Mouse (Mus musculus): Measurements from ENCODE around the gene Ppp5c. TPM values are rescaled to one million over a fixed set of nuclear protein-coding genes. Genes with fewer than 3 reads are reported as not detected.

Ppp5c gene
- polyA plus RNA-seq, 1 experiment from 2014 or later, result 142 TPM

GRCm38 (mm10) chr7:17023701-17024100, 4.0 kb downstream of the Ppp5c start:
- Histone ChIP-seq H3K4me1 (peaks cover 27% of the 10 kb centered on the region), H3K4me3 (peak overlapping the region; percentile 9; the same call in 1 of the 2 replicates), H3K36me3 (peaks cover 75% of the 10 kb centered on the region), H3K9me3 (replicated peaks) (no peaks in the 10 kb centered on the region), H3K27ac (replicated peaks) (no peak overlapping the region), H3K27me3 (ENCODE audit: low read depth, poor library complexity, severe bottlenecking) (no peaks in the 10 kb centered on the region)
- DNase-seq (ENCODE audit: low spot score), result no peak
- WGBS, result 93% methylated on average over 4 of the region's 4 CpGs

- no peak for DNase-seq (ENCODE audit: low spot score)
- 98% methylated on average over 15 of the region's 15 CpGs for WGBS
- H3K27me3 ChIP-seq (ENCODE audit: low read depth, poor library complexity, severe bottlenecking), result no peaks in the 10 kb centered on the region
- no peak overlapping the region for H3K4me3 ChIP-seq
- no peak overlapping the region for H3K27ac ChIP-seq (replicated peaks)
- H3K4me1 ChIP-seq, result peaks cover 22% of the 10 kb centered on the region
- no peaks in the 10 kb centered on the region for H3K9me3 ChIP-seq (replicated peaks)
- H3K36me3 ChIP-seq, result peaks cover 87% of the 10 kb centered on the region
Measured at GRCm38 (mm10) chr7:17022176-17022575, 5.5 kb downstream of the Ppp5c start.

GRCm38 (mm10) chr7:17019426-17020166, 8.1 kb downstream of the Ppp5c start:
- DNase-seq (ENCODE audit: low spot score), result no peak
- H3K4me3 ChIP-seq, result no peak overlapping the region
- no peak overlapping the region for H3K27ac ChIP-seq (replicated peaks)
- H3K4me1 ChIP-seq, result no peaks in the 10 kb centered on the region
- no peaks in the 10 kb centered on the region for H3K9me3 ChIP-seq (replicated peaks)
- no peaks in the 10 kb centered on the region for H3K27me3 ChIP-seq (ENCODE audit: low read depth, poor library complexity, severe bottlenecking)
- WGBS, result 92% methylated on average over 7 of the region's 7 CpGs
- peaks cover 97% of the 10 kb centered on the region for H3K36me3 ChIP-seq

- no peaks in the 10 kb centered on the region for H3K27me3 ChIP-seq (ENCODE audit: low read depth, poor library complexity, severe bottlenecking)
- no peaks in the 10 kb centered on the region for H3K9me3 ChIP-seq (replicated peaks)
- H3K4me3 ChIP-seq, result no peak overlapping the region
- H3K27ac ChIP-seq (replicated peaks), result no peak overlapping the region
- no peak for DNase-seq (ENCODE audit: low spot score)
- H3K4me1 ChIP-seq, result no peaks in the 10 kb centered on the region
- H3K36me3 ChIP-seq, result peaks cover 97% of the 10 kb centered on the region
- WGBS, result 92% methylated on average over 2 of the region's 2 CpGs
Measured at GRCm38 (mm10) chr7:17017921-17018320, 9.8 kb downstream of the Ppp5c start.

GRCm38 (mm10) chr7:17017036-17017435, 10.7 kb downstream of the Ppp5c start:
- no peaks in the 10 kb centered on the region for H3K4me1 ChIP-seq
- DNase-seq (ENCODE audit: low spot score), result no peak
- no peaks in the 10 kb centered on the region for H3K27me3 ChIP-seq (ENCODE audit: low read depth, poor library complexity, severe bottlenecking)
- WGBS, result 91% methylated on average over 1 of the region's 1 CpGs
- peaks cover 97% of the 10 kb centered on the region for H3K36me3 ChIP-seq
- H3K27ac ChIP-seq (replicated peaks), result no peak overlapping the region
- H3K4me3 ChIP-seq, result no peak overlapping the region
- H3K9me3 ChIP-seq (replicated peaks), result no peaks in the 10 kb centered on the region

- WGBS, result 85% methylated on average over 6 of the region's 6 CpGs
- Histone ChIP-seq H3K27ac (replicated peaks) (no peak overlapping the region), H3K4me3 (no peak overlapping the region), H3K27me3 (ENCODE audit: low read depth, poor library complexity, severe bottlenecking) (no peaks in the 10 kb centered on the region), H3K9me3 (replicated peaks) (no peaks in the 10 kb centered on the region), H3K4me1 (no peaks in the 10 kb centered on the region), H3K36me3 (peaks cover 97% of the 10 kb centered on the region)
- no peak for DNase-seq (ENCODE audit: low spot score)
Measured at GRCm38 (mm10) chr7:17015381-17015780, 12.3 kb downstream of the Ppp5c start.

GRCm38 (mm10) chr7:17011909-17012590, 15.7 kb downstream of the Ppp5c start:
- DNase-seq (ENCODE audit: low spot score), result no peak
- no peaks in the 10 kb centered on the region for H3K27me3 ChIP-seq (ENCODE audit: low read depth, poor library complexity, severe bottlenecking)
- WGBS, result 95% methylated on average over 7 of the region's 7 CpGs
- H3K36me3 ChIP-seq, result peaks cover 100% of the 10 kb centered on the region
- no peak overlapping the region for H3K4me3 ChIP-seq
- H3K4me1 ChIP-seq, result no peaks in the 10 kb centered on the region
- H3K27ac ChIP-seq (replicated peaks), result no peak overlapping the region
- H3K9me3 ChIP-seq (replicated peaks), result no peaks in the 10 kb centered on the region

- 90% methylated on average over 5 of the region's 5 CpGs for WGBS
- peaks cover 100% of the 10 kb centered on the region for H3K36me3 ChIP-seq
- DNase-seq (ENCODE audit: low spot score), result no peak
- H3K27me3 ChIP-seq (ENCODE audit: low read depth, poor library complexity, severe bottlenecking), result no peaks in the 10 kb centered on the region
- H3K27ac ChIP-seq (replicated peaks), result no peak overlapping the region
- no peaks in the 10 kb centered on the region for H3K4me1 ChIP-seq
- no peaks in the 10 kb centered on the region for H3K9me3 ChIP-seq (replicated peaks)
- H3K4me3 ChIP-seq, result no peak overlapping the region
Measured at GRCm38 (mm10) chr7:17010010-17010347, 17.7 kb downstream of the Ppp5c start.

- no peaks in the 10 kb centered on the region for H3K9me3 ChIP-seq (replicated peaks)
- H3K4me3 ChIP-seq, result no peak overlapping the region
- no peaks in the 10 kb centered on the region for H3K27me3 ChIP-seq (ENCODE audit: low read depth, poor library complexity, severe bottlenecking)
- DNase-seq (ENCODE audit: low spot score), result no peak
- H3K36me3 ChIP-seq, result peaks cover 100% of the 10 kb centered on the region
- no peak overlapping the region for H3K27ac ChIP-seq (replicated peaks)
- WGBS, result 95% methylated on average over 16 of the region's 16 CpGs
- no peaks in the 10 kb centered on the region for H3K4me1 ChIP-seq
Measured at GRCm38 (mm10) chr7:17009326-17010009, 18.3 kb downstream of the Ppp5c start.

- Histone ChIP-seq H3K36me3 (peaks cover 92% of the 10 kb centered on the region), H3K4me3 (no peak overlapping the region), H3K9me3 (replicated peaks) (no peaks in the 10 kb centered on the region), H3K27ac (replicated peaks) (no peak overlapping the region), H3K27me3 (ENCODE audit: low read depth, poor library complexity, severe bottlenecking) (no peaks in the 10 kb centered on the region), H3K4me1 (no peaks in the 10 kb centered on the region)
- no peak for DNase-seq (ENCODE audit: low spot score)
- 84% methylated on average over 4 of the region's 4 CpGs for whole genome bisulfite sequencing
Measured at GRCm38 (mm10) chr7:17007300-17007699, 20.4 kb downstream of the Ppp5c start.

GRCm38 (mm10) chr7:17004716-17005115, 23.0 kb downstream of the Ppp5c start:
- Histone ChIP-seq H3K9me3 (replicated peaks) (no peaks in the 10 kb centered on the region), H3K27ac (replicated peaks) (no peak overlapping the region), H3K36me3 (peaks cover 83% of the 10 kb centered on the region), H3K4me3 (no peak overlapping the region), H3K4me1 (no peaks in the 10 kb centered on the region), H3K27me3 (ENCODE audit: low read depth, poor library complexity, severe bottlenecking) (no peaks in the 10 kb centered on the region)
- WGBS, result 90% methylated on average over 7 of the region's 7 CpGs
- DNase-seq (ENCODE audit: low spot score), result no peak

GRCm38 (mm10) chr7:17003230-17003960, 24.3 kb downstream of the Ppp5c start:
- no peak for DNase-seq (ENCODE audit: low spot score)
- H3K9me3 ChIP-seq (replicated peaks), result no peaks in the 10 kb centered on the region
- H3K27ac ChIP-seq (replicated peaks), result no peak overlapping the region
- peaks cover 79% of the 10 kb centered on the region for H3K36me3 ChIP-seq
- peaks cover 3% of the 10 kb centered on the region; the same call in 1 of the 2 replicates for H3K4me1 ChIP-seq
- no peaks in the 10 kb centered on the region for H3K27me3 ChIP-seq (ENCODE audit: low read depth, poor library complexity, severe bottlenecking)
- H3K4me3 ChIP-seq, result no peak overlapping the region
- WGBS, result 83% methylated on average over 7 of the region's 7 CpGs

Data from midbrain, embryonic 10.5 days (tissue).